Mouse (Mus musculus) olfactory bulb, adult 2 months (tissue): ENCODE data around the gene Pate2. TPM values are rescaled to one million over a fixed set of nuclear protein-coding genes. Genes with fewer than 3 reads are reported as not detected.
"Not testable (repeated sequence)": the region's sequence is repeated elsewhere in the genome, so short reads cannot be mapped to it uniquely, and the experiment has no call there.

Experiments used
- H3K27ac ChIP-seq: fragments of 200-500 bp; 2 replicates; pipeline ENCODE4 v1.5.1; 2012; ENCODE audit warnings: low read depth, low read length; ENCODE audit not compliant: insufficient read depth
- H3K4me1 ChIP-seq: fragments of 200-500 bp; 2 replicates; pipeline ENCODE4 v1.6.1; 2012; ENCODE audit warnings: low read length; ENCODE audit not compliant: control insufficient read depth, insufficient read depth
- H3K4me3 ChIP-seq: fragments of 200-500 bp; 2 replicates; pipeline ENCODE4 v1.5.1; 2012; ENCODE audit warnings: mild to moderate bottlenecking, low read depth, low read length, moderate library complexity; ENCODE audit not compliant: insufficient read depth
- CTCF ChIP-seq: fragments of 200-500 bp; IDR thresholded peaks from 2 replicates; pipeline ENCODE4 v1.5.1; 2012; ENCODE audit warnings: low read depth, mild to moderate bottlenecking, low read length, moderate library complexity; ENCODE audit not compliant: insufficient read depth
- POLR2A ChIP-seq: fragments of 200-500 bp; IDR thresholded peaks from 2 replicates; pipeline ENCODE4 v1.6.1; 2012; ENCODE audit warnings: mild to moderate bottlenecking, low read depth, low read length, moderate library complexity; ENCODE audit not compliant: insufficient read depth
- WGBS: fragments of 180-500 bp; shearing (Covaris S2); methylation state at CpG from one replicate; pipeline ENCODE4 v1.1.7; 2018; 5-methylcytosine and 5-hydroxymethylcytosine counted together
- polyA plus RNA-seq: library from polyadenylated mRNA; stranded (reverse); fragments of >200 nt; gene quantifications from 2 replicates; pipeline ENCODE4 v1.2.4, GENCODE M21; 2012; ENCODE audit warnings: low replicate concordance; ENCODE audit not compliant: missing spikeins, insufficient read depth, insufficient read length

The Pate2 gene
- polyA plus RNA-seq, 1 experiment: not detected

- TF ChIP-seq POLR2A (no peak), CTCF (no peak)
- no peak overlapping the region for H3K27ac ChIP-seq
- WGBS: 81% methylated on average over 3 of the region's 3 CpGs
- no peaks in the 10 kb centered on the region for H3K4me1 ChIP-seq
- no peak overlapping the region for H3K4me3 ChIP-seq
These were observed 2.1 kb upstream of the Pate2 start for GRCm38 (mm10) chr9:35567995-35568394.

DNA sequence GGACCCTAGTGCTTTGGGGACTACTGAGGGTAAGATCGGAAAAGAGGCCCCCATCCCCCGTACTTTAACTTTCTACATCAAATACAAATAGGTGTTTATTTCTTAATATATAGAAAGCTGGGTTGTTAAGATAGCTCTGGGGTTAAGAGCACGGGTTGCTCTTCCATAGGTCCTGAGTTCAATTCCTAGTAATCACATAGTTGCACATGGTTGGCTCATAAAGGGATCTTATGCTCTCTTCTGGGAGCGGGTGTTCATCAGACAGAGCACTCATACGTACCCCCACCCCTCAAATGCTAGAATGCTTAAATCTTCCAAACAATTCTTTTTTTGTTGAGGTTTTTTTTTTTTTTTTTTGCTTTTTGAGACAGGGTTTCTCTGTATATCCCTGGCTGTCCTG lies 579 bp downstream of the Pate2 start:
- TF ChIP-seq POLR2A: no peak
- TF ChIP-seq CTCF: no peak
- Histone ChIP-seq H3K27ac (no peak overlapping the region), H3K4me3 (no peak overlapping the region), H3K4me1 (peaks cover 5% of the 10 kb centered on the region; the same call in 1 of the 2 replicates)
- 3% methylated on average over 5 of the region's 5 CpGs for WGBS

DNA sequence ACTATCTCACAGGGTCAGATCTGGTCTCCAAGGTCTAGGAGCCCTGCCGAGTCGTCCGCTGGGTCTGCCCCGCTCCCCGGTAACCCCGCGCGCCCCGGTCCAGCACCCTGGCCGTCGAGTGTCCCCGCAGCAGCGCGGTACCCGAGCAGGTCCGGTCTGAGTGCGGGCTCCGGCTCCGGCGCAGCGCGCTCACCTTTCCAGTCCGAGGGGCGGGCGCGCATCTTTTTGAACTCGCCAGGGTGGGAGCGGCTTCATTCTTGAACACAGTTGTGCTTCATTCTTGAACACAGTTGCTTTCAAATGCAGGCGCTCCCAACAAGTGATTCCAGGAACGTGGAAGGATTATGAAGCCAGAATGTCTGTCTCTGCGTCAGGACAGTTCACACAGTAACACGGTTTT lies 4.3 kb downstream of the Pate2 start:
- peak overlapping the region; percentile 22; the same call in 1 of the 2 replicates for H3K4me3 ChIP-seq

GRCm38 (mm10) chr9:35587674-35588073 lies 17.6 kb downstream of the Pate2 start:
- TF ChIP-seq POLR2A (no peak), CTCF (no peak)
- Histone ChIP-seq H3K4me3 (no peak overlapping the region), H3K4me1 (no peaks in the 10 kb centered on the region), H3K27ac (no peak overlapping the region)
- WGBS: 76% methylated on average over 1 of the region's 1 CpGs

More for the DNA sequence above, 4.3 kb downstream of the Pate2 start:
- TF ChIP-seq POLR2A (no peak), CTCF (no peak)
- 8% methylated on average over 32 of the region's 32 CpGs for WGBS
- Histone ChIP-seq H3K4me1 (peaks cover 5% of the 10 kb centered on the region; the same call in 1 of the 2 replicates), H3K27ac (no peak overlapping the region)

DNA sequence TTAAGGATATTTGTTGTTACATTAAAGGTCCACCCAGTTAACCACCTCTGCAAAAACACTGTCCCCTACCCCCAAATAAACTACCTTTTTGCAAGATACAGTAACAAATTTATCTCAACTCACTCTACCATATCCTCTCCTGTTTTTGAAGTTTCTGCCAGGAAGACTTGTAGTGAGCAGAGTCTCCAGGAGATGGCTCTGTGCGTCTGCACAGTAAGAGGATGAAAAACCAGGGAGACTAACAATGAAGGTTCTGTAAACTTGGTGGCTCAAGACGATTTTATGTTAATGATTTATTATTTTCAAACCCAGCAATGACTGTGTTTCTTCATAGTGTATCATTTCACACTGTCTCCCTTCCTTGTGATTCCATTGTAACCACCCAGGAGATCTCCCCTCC lies 22.8 kb downstream of the Pate2 start:
- TF ChIP-seq POLR2A (no peak), CTCF (no peak)
- Histone ChIP-seq H3K4me3 (no peak overlapping the region), H3K4me1 (no peaks in the 10 kb centered on the region), H3K27ac (no peak overlapping the region)
- WGBS: 7% methylated on average over 2 of the region's 2 CpGs

- TF ChIP-seq CTCF: no peak
- TF ChIP-seq POLR2A: no peak
- Histone ChIP-seq H3K27ac (no peak overlapping the region), H3K4me1 (no peaks in the 10 kb centered on the region), H3K4me3 (no peak overlapping the region)
- 50% methylated on average over 8 of the region's 8 CpGs for WGBS
These were observed 37.7 kb downstream of the Pate2 start for GRCm38 (mm10) chr9:35607647-35608405.

DNA sequence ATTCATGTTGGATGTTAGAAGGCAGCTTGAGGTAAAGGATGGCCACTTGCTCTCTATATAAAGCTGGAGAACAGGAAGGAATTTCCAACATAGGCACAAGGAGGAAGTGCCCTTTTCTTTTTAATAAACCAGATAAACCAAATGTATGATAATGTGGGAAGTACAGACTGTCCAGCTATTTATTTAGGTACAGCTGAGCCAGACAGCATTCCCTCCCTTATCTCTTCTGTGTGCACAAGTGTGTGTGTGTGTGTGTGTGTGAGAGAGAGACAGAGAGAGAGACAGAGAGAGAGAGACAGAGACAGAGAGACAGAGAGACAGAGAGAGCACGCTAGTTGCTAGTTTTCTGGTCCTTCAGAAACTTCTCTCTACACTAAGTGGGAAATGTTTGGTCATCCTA lies 41.8 kb downstream of the Pate2 start, which contains the start of gene Pate4:
Gene Pate4 (minus strand): TSS at position 101 of the 400 bp plus-strand sequence.
- H3K4me1 ChIP-seq: no peaks in the 10 kb centered on the region
- H3K4me3 ChIP-seq: no peak within 1 kb of the TSS
- H3K27ac ChIP-seq: no peak within 1 kb of the TSS
- TF ChIP-seq POLR2A (no peak), CTCF (no peak)
- WGBS: 94% methylated on average over 1 of the region's 1 CpGs

- Histone ChIP-seq H3K4me3 (no peak overlapping the region), H3K27ac (no peak overlapping the region), H3K4me1 (no peaks in the 10 kb centered on the region)
- TF ChIP-seq CTCF: no peak
- TF ChIP-seq POLR2A: no peak
- 30% methylated on average over 2 of the region's 2 CpGs for WGBS
These were observed 43.9 kb downstream of the Pate2 start for GRCm38 (mm10) chr9:35614005-35614404.

DNA sequence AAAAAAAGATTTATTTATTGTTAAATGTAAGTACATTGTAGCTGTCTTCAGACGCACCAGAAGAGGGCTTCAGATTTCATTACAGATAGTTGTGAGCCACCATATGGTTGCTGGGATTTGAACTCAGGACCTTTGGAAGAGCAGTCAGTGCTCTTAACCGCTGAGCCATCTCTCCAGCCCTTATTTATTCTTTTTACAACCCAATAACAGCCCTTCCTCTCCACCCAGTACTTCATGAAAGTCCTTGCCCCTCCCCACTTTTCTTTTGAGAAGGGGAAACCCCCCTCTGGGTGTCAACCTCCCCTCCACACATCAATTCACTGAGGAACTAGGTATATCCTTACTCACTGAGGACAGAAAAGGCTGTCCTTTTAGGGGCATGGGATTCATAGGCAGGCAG lies 46.7 kb downstream of the Pate2 start:
- H3K4me3 ChIP-seq, H3K4me1 ChIP-seq, H3K27ac ChIP-seq: not testable (repeated sequence)
- 71% methylated on average over 2 of the region's 2 CpGs for WGBS
